Comparison of ENCODE assay signal across 18 mouse cellular contexts in genomic region chr17:67451966-67452365, GRCm38 (mm10).
DNase-seq lines count a peak whose midpoint lies in the region; ATAC-seq and TF ChIP-seq lines count a peak whose summit lies in the region.
"Had no signal": no experiment of that assay in that cellular context is flagged by ENCODE, and none has a peak within 500 bp of the region (broad histone marks: within the 10 kb centered on the region; RNA-seq: fewer than 3 reads in every experiment).

No protein-coding gene starts in this region.

- 61% methylated on average over 13 of the region's 13 CpGs for WGBS in hindbrain, postnatal 0 days
- WGBS in hindbrain, embryonic 14.5 days = 78% methylated on average over 13 of the region's 13 CpGs
- WGBS in midbrain, postnatal 0 days = 53% methylated on average over 13 of the region's 13 CpGs
- WGBS in midbrain, embryonic 13.5 days = 69% methylated on average over 13 of the region's 13 CpGs

- H3K36me3 ChIP-seq in hindbrain, postnatal 0 days (ENCODE audit: insufficient read depth, low read length) = no peaks in the 10 kb centered on the region
- H3K36me3 ChIP-seq in hindbrain, embryonic 14.5 days (replicated peaks; ENCODE audit: control insufficient read depth, insufficient read depth) = no peaks in the 10 kb centered on the region
- H3K36me3 ChIP-seq in midbrain, postnatal 0 days (ENCODE audit: insufficient read depth, low read length) = no peaks in the 10 kb centered on the region
- H3K36me3 ChIP-seq in midbrain, embryonic 13.5 days = no peaks in the 10 kb centered on the region
- H3K36me3 ChIP-seq: embryonic facial prominence, embryonic 13.5 days; forebrain, embryonic 12.5 days; heart, embryonic 10.5 days; hindbrain, embryonic 13.5 days had no signal

- no peaks in the 10 kb centered on the region for H3K27me3 ChIP-seq in hindbrain, postnatal 0 days (ENCODE audit: insufficient read depth, low read length)
- no peaks in the 10 kb centered on the region for H3K27me3 ChIP-seq in hindbrain, embryonic 14.5 days (ENCODE audit: control insufficient read depth, insufficient read depth, low read length)
- H3K27me3 ChIP-seq in midbrain, postnatal 0 days (ENCODE audit: insufficient read depth, low read length) = no peaks in the 10 kb centered on the region
- H3K27me3 ChIP-seq in midbrain, embryonic 13.5 days = no peaks in the 10 kb centered on the region
- H3K27me3 ChIP-seq: embryonic facial prominence, embryonic 13.5 days; forebrain, embryonic 12.5 days; hindbrain, embryonic 13.5 days had no signal

- no peak for ATAC-seq in hindbrain, postnatal 0 days
- no peak for ATAC-seq in hindbrain, embryonic 14.5 days (ENCODE audit: low FRiP score)
- no peak for ATAC-seq in midbrain, postnatal 0 days (ENCODE audit: low FRiP score)
- ATAC-seq in midbrain, embryonic 13.5 days = no peak
- ATAC-seq: forebrain, embryonic 16.5 days had no signal

- no peak overlapping the region for H3K4me3 ChIP-seq in hindbrain, postnatal 0 days (ENCODE audit: low read length)
- no peak overlapping the region for H3K4me3 ChIP-seq in hindbrain, embryonic 14.5 days (replicated peaks; ENCODE audit: low read length)
- no peak overlapping the region for H3K4me3 ChIP-seq in midbrain, postnatal 0 days (ENCODE audit: low read depth, low read length)
- H3K4me3 ChIP-seq in midbrain, embryonic 13.5 days (replicated peaks) = no peak overlapping the region
- H3K4me3 ChIP-seq: embryonic facial prominence, embryonic 13.5 days; forebrain, embryonic 12.5 days; heart, embryonic 10.5 days; hindbrain, embryonic 13.5 days had no signal

- no peak overlapping the region for H3K9ac ChIP-seq in hindbrain, postnatal 0 days (replicated peaks; ENCODE audit: low read length)
- no peak overlapping the region for H3K9ac ChIP-seq in hindbrain, embryonic 14.5 days
- no peak overlapping the region for H3K9ac ChIP-seq in midbrain, postnatal 0 days (replicated peaks; ENCODE audit: low read length, poor library complexity, severe bottlenecking)
- no peak overlapping the region for H3K9ac ChIP-seq in midbrain, embryonic 13.5 days (replicated peaks)
- H3K9ac ChIP-seq: embryonic facial prominence, embryonic 13.5 days; forebrain, embryonic 12.5 days; hindbrain, embryonic 13.5 days had no signal

- no peaks in the 10 kb centered on the region for H3K9me3 ChIP-seq in hindbrain, postnatal 0 days (ENCODE audit: low read length)
- no peaks in the 10 kb centered on the region for H3K9me3 ChIP-seq in hindbrain, embryonic 14.5 days (ENCODE audit: control insufficient read depth, low read length)
- no peaks in the 10 kb centered on the region for H3K9me3 ChIP-seq in midbrain, postnatal 0 days (ENCODE audit: low read length)
- no peaks in the 10 kb centered on the region for H3K9me3 ChIP-seq in midbrain, embryonic 13.5 days
- H3K9me3 ChIP-seq: embryonic facial prominence, embryonic 13.5 days; forebrain, embryonic 12.5 days; heart, embryonic 10.5 days; hindbrain, embryonic 13.5 days had no signal

- DNase-seq in hindbrain, postnatal 0 days (ENCODE audit: low spot score) = peak; percentile 7
- no peak for DNase-seq in hindbrain, embryonic 14.5 days (ENCODE audit: low spot score)
- no peak for DNase-seq in midbrain, postnatal 0 days (ENCODE audit: low spot score)
- DNase-seq in retina, postnatal 1 day = peak; percentile 10
- DNase-seq in thymus, postnatal 0 days (ENCODE audit: low spot score) = no peak
- DNase-seq: adrenal gland, adult 2 months; adrenal gland, postnatal 36 days; cerebellum, adult 9-11 months; cerebellum, postnatal 36 days; gastrocnemius, postnatal 36 days; heart, adult 18-20 months; heart, postnatal 10 days had no signal

- no peak overlapping the region for H3K4me2 ChIP-seq in hindbrain, postnatal 0 days (ENCODE audit: low read depth, low read length)
- no peak overlapping the region for H3K4me2 ChIP-seq in hindbrain, embryonic 14.5 days (replicated peaks)
- no peak overlapping the region for H3K4me2 ChIP-seq in midbrain, postnatal 0 days (ENCODE audit: low read depth, low read length, poor library complexity, severe bottlenecking)
- no peak overlapping the region for H3K4me2 ChIP-seq in midbrain, embryonic 13.5 days (replicated peaks)
- H3K4me2 ChIP-seq: embryonic facial prominence, embryonic 13.5 days; forebrain, embryonic 12.5 days; hindbrain, embryonic 13.5 days had no signal

- no peaks in the 10 kb centered on the region for H3K4me1 ChIP-seq in hindbrain, postnatal 0 days (ENCODE audit: insufficient read depth, low read length)
- no peaks in the 10 kb centered on the region for H3K4me1 ChIP-seq in hindbrain, embryonic 14.5 days (replicated peaks; ENCODE audit: control insufficient read depth, insufficient read depth, low read length)
- no peaks in the 10 kb centered on the region for H3K4me1 ChIP-seq in midbrain, postnatal 0 days (ENCODE audit: insufficient read depth, low read length)
- H3K4me1 ChIP-seq in midbrain, embryonic 13.5 days (replicated peaks) = 0 out of 2 replicates have a peak, but pooled peaks cover 3% of the 10 kb centered on the region
- H3K4me1 ChIP-seq: forebrain, embryonic 12.5 days; heart, embryonic 10.5 days; hindbrain, embryonic 13.5 days had no signal

- no peak for TF ChIP-seq CTCF in hindbrain, postnatal 0 days (IDR thresholded peaks at IDR 0.05; ENCODE audit: low read depth)
- TF ChIP-seq CTCF in midbrain, postnatal 0 days (IDR thresholded peaks at IDR 0.05) = 0 out of 2 replicates have a peak, but pooled peaks have one; percentile 5

- H3K27ac ChIP-seq in hindbrain, postnatal 0 days = no peak overlapping the region
- H3K27ac ChIP-seq in hindbrain, embryonic 14.5 days = no peak overlapping the region
- no peak overlapping the region for H3K27ac ChIP-seq in midbrain, postnatal 0 days (ENCODE audit: low read depth, low read length)
- H3K27ac ChIP-seq in midbrain, embryonic 13.5 days = no peak overlapping the region
- H3K27ac ChIP-seq: embryonic facial prominence, embryonic 13.5 days; forebrain, embryonic 12.5 days; heart, embryonic 10.5 days; hindbrain, embryonic 13.5 days had no signal

Comparison
In these comparisons a context has a peak if more than half of its experiments do, and no peak if none do; other contexts are left out.
1. DNase-seq: peak in hindbrain, postnatal 0 days (single experiment) and retina, postnatal 1 day (single experiment); none in hindbrain, embryonic 14.5 days (single experiment), midbrain, postnatal 0 days (single experiment) and thymus, postnatal 0 days (single experiment).